Mouse (Mus musculus) liver, adult (tissue): ENCODE measurements around the gene Aurkb.

Experiments
- GATA4 ChIP-seq: IDR thresholded peaks from 2 replicates; pipeline ENCODE4 v1.6.1; 2014; ENCODE audit warnings: mild to moderate bottlenecking, low read length; ENCODE audit not compliant: insufficient replicate concordance

Aurkb gene

DNA sequence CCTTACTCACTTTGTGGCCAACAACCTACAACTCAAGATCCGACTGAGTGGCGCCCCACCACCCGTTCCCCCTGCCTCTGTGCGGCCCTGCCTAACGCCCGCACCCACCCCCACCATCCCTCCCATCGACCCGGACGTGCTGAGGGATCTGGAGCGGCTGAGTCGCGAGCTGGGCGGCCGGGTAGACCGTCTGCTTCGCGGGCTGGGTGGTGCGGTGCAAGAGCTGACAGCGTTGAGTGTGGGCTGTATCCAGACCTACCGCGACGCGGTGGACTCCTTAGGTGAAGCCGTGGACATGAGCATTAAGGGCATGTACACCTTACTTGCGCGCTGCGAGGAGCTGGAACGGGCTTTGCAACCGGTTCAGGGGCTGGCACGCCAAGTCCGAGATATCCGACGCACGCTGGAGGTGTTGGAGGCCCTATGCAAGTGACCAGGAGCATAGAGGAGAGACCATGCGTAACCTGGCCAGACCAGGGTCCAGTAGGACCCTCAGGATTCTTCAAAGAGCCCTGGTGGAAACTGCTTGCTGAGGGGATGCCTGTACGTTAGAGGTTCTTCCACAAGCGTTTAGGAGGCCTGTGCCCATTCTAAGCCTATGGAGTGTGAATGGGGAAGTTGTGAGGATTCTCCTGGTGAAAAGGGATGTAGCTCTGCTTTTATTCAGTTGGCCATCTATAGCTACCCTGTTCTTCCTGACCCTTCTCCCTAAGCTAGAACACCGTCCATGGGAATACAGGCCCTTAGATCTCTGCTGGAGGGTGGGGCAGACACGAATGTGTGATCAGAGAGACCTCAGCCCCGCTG, 15.2 kb downstream of the Aurkb start:
- no peak for TF ChIP-seq GATA4

- no peak for TF ChIP-seq GATA4
Measured at GRCm38 (mm10) chr11:69061255-69061912, 15.9 kb downstream of the Aurkb start.

DNA sequence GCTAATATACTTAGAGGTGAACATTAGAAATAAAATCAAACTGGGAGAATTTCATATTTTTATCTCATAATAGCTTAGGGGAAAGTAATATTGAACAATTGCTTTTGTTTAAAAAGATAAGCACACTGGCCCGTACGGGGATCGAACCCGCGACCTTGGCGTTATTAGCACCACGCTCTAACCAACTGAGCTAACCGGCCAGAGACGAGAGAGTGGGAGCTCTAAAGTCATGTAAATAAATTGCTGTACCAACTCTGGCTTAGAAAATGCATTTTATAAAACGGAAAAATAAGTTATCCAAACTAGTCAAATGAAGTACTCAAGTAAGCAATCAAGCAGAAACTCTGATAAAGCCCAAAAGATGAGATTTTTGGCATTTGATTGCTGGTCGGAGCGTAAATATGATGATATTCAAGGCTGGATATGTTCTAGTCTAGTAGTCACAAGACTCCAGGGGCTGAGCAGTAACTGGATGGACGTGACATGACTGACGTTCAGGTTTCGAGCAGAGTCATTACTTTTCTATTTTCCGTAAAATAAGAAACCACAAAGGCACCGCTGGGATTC, 16.8 kb downstream of the Aurkb start:
- peak; percentile 77; the same call in 1 of the 2 replicates for TF ChIP-seq GATA4

- peak; percentile 52; the same call in 1 of the 2 replicates for TF ChIP-seq GATA4
Measured at GRCm38 (mm10) chr11:69062761-69063224, 17.3 kb downstream of the Aurkb start.

DNA sequence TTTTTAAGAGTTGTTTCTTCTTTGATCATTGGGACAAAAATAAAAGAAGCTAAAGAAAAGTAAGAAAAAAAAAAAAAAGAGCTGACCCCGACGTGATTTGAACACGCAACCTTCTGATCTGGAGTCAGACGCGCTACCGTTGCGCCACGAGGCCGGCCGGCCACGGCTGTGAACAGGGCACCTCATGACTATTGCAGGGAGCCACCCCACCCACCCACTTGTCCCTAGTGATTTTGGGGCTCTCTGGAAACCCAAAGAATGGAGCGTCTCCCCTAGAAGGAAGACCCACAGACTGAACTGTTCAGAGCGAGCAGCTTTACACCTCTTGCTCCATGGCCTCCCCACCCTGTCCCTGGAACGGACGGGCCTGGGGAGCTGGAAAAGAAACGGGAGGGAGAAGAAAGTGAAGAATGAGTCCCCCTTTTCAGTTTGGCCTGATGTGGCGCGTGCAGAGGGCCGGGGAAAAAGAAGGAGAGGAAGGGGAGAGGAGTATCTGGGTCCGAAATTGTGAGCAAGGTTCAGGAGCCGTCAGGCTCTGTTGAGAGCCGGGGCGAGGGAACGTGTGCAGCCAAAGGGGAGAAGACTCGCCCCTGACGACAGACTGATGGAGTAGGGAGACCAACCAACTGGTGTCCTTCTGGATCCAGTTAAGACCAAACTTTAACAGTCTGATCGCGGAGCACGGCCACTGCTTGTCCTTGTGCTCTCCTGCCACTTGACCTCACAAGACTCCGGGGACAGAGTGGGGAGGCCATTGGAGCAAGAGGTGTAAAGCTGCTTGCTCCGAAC, 18.2 kb downstream of the Aurkb start:
- no peak; the same call in 1 of the 2 replicates for TF ChIP-seq GATA4

DNA sequence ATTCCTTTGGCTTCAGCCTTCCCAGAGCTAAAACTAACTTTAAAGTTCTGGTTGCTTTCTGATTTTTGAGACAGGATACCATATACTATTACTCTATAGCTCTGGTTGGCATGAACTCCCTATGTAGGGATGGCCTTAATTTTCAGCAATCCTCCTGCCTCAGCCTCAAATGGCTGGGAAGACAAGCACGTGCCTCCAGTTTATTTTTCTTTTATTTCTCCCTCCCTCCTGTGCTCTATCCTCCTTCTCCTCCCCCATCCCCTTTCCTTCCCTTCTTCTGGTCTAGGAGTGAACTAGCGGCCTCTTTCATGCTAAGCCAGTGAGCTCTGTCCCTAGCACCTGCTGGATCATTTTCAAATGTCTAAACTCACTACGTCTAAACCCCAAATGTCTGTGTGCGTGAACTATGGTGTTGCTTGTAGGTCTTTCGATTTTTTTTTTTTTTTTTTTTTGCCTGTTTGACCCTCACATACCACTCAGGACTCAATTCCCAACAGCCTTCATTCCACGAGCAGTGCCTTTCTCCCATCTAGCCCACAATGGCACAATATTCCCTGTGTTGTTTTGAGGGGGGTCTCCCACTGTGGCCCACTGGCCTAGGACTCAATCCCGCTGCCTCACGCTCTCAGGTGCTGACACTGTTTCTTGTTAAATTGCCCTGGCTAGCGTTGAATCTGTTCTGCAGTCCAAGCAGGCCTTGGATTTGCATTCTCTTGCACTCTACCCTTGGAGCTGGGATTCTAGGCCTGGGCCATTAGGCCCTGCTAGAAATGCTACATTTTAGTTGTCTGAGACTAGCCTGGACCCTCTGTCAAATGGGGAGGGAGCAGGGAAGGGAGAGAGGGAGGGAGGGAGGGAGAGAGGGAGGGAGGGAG, 19.0 kb downstream of the Aurkb start:
- TF ChIP-seq GATA4, result no peak

DNA sequence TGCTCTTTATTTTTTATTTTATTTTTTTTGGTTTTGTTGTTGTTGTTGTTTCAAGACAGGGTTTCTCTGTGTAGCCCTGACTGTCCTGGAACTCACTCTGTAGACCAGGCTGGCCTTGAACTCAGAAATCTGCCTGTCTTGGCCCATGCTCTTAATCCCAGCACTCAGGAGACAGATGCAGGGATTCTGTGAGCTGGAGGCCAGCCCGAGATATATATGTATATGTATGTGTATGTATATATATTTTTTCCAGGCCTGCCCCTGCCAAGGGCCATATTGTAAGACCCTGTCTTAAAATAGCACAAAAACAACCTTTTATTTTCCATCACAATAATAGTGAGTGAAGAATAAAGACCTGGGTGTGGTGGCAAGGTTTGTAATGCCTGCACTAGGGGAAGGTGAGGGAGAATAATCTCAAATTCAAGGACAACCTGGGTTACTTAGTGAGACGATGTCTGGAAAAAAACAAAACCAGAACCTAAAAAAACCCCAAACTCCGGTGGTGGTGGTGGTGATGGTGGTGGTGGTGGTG, 20.0 kb downstream of the Aurkb start:
- no peak for TF ChIP-seq GATA4

- TF ChIP-seq GATA4, result 0 out of 2 replicates have a peak, but pooled peaks have one; percentile 15
Measured at GRCm38 (mm10) chr11:69066163-69066861, 20.9 kb downstream of the Aurkb start.

GRCm38 (mm10) chr11:69066956-69067355, 21.5 kb downstream of the Aurkb start:
- TF ChIP-seq GATA4, result no peak

DNA sequence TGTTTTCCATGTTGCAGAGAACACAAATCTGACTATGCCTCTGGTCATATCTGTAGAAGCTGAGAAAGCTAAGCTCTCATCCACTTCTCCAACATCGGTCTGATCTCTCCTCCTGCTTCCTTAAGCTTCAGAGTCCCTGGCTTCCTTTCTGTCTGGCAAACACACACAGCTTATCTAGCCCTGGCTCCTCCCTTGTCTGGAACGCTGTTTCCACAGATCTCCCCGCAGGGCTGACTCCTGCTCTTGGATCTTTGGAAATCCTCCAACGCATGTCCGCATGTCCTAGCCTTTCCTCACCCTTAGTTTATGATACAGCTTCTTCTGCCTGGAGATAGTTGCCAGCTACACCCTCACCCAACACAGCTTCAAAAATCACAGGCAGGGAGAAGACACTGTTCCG, 22.2 kb downstream of the Aurkb start:
- peak; percentile 82; the same call in 1 of the 2 replicates for TF ChIP-seq GATA4

GRCm38 (mm10) chr11:69070093-69070492, 24.6 kb downstream of the Aurkb start:
- no peak for TF ChIP-seq GATA4

- no peak for TF ChIP-seq GATA4
Measured at GRCm38 (mm10) chr11:69070590-69071222, 25.3 kb downstream of the Aurkb start, which contains the start of gene Tmem107. TSS of gene Tmem107 (plus strand) at chr11:69070806.

DNA sequence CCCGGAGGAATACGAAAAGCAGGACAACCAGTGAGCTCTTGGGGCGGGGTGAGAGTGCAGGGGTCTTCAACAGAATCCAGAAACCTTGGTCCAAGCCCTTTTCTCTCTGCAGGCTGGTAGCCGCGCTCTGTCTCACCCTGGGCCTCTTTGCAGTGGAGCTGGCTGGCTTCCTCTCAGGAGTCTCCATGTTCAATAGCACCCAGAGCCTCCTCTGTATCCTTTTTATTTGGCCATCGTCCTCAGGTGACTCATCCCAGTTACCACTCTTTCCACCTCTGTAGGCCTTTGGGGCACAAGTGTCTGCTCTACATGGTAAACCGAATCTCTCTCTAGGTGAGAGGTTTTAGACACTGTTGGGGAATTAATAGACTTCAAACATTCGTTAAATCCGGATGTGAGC, 25.8 kb downstream of the Aurkb start:
- no peak for TF ChIP-seq GATA4

DNA sequence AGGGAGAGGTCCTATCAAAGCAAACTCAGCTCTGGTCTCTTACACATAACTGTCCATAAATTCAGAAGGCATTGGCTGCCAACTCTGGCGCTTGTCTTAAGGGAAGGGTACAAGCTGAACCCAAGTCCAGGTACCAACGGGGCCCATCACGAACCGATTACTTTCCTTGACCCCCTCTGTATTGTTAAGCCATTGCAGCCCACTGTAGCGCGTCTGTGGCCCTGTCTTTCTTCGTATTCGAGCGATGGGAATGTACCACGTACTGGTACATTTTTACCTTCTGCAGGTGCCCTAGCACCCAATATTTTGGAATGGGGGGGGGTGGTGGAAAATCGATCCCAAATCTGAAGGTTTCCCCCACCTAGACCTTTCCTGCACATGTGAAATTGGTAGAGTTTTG, 26.8 kb downstream of the Aurkb start:
- no peak for TF ChIP-seq GATA4
